Mouse (Mus musculus) stomach, embryonic 15.5 days (tissue): ENCODE data around the gene Pard3. TPM values are rescaled to one million over a fixed set of nuclear protein-coding genes. Genes with fewer than 3 reads are reported as not detected.

Experiments
- ATAC-seq: fragments of 200-750 bp; cut with Nextera tagmentation; 2 replicates; pipeline ENCODE4 v1.8.0; 2017; ENCODE audit warnings: low read depth, moderate number of reproducible peaks, moderate TSS enrichment; ENCODE audit not compliant: insufficient read depth, low FRiP score
- H3K27ac ChIP-seq: fragments of 300-500 bp; sonication (generic); 2 replicates; pipeline ENCODE4 v1.5.1; 2015; ENCODE audit warnings: mild to moderate bottlenecking, inconsistent platforms
- H3K27me3 ChIP-seq: fragments of 300-500 bp; sonication (generic); replicated peaks from 2 replicates; pipeline ENCODE4 v1.6.1; 2015; ENCODE audit warnings: inconsistent platforms
- H3K36me3 ChIP-seq: fragments of 300-500 bp; sonication (generic); 2 replicates; pipeline ENCODE4 v1.6.1; 2015; ENCODE audit warnings: inconsistent platforms
- H3K4me1 ChIP-seq: fragments of 300-500 bp; sonication (generic); 2 replicates; pipeline ENCODE4 v1.6.1; 2015; ENCODE audit warnings: inconsistent platforms
- H3K4me2 ChIP-seq: fragments of 300-500 bp; sonication (generic); 2 replicates; pipeline ENCODE4 v1.6.1; 2015; ENCODE audit warnings: mild to moderate bottlenecking, inconsistent platforms
- H3K4me3 ChIP-seq: fragments of 300-500 bp; sonication (generic); replicated peaks from 2 replicates; pipeline ENCODE4 v1.5.1; 2015; ENCODE audit warnings: inconsistent platforms
- H3K9ac ChIP-seq: fragments of 300-500 bp; sonication (generic); 2 replicates; pipeline ENCODE4 v1.6.1; 2015; ENCODE audit warnings: inconsistent platforms
- H3K9me3 ChIP-seq: fragments of 300-500 bp; sonication (generic); 2 replicates; pipeline ENCODE4 v1.6.1; 2016; ENCODE audit warnings: inconsistent platforms
- WGBS: fragments of 180-500 bp; shearing (Covaris S2); methylation state at CpG from one replicate; pipeline ENCODE4 v1.1.7; 2015; 5-methylcytosine and 5-hydroxymethylcytosine counted together
- polyA plus RNA-seq: library from polyadenylated mRNA; unstranded; fragments of >200 nt; fragmentation: Nextera tagmentation; extraction: Ambion mirVana; gene quantifications from 2 replicates; pipeline ENCODE4 v1.2.1, GENCODE M21; 2015

The Pard3 gene
- polyA plus RNA-seq, 1 experiment from 2014 or later = 28.3 TPM

- WGBS = 82% methylated on average over 4 of the region's 4 CpGs
Measured at GRCm38 (mm10) chr8:127281035-127281434, 217.3 kb downstream of the Pard3 start.

GRCm38 (mm10) chr8:127284462-127285216 lies 220.9 kb downstream of the Pard3 start:
- WGBS = 87% methylated on average over 9 of the region's 9 CpGs
- H3K4me2 ChIP-seq = no peak overlapping the region
- no peak for ATAC-seq

More at GRCm38 (mm10) chr8:127281035-127281434, 217.3 kb downstream of the Pard3 start:
- no peak for ATAC-seq
- Histone ChIP-seq H3K4me1 (no peaks in the 10 kb centered on the region), H3K4me3 (no peak overlapping the region), H3K27ac (no peak overlapping the region), H3K9me3 (no peaks in the 10 kb centered on the region), H3K9ac (no peak overlapping the region), H3K36me3 (no peaks in the 10 kb centered on the region), H3K27me3 (no peaks in the 10 kb centered on the region), H3K4me2 (no peak overlapping the region)

GRCm38 (mm10) chr8:127287816-127288215 lies 224.1 kb downstream of the Pard3 start:
- no peak overlapping the region for H3K9ac ChIP-seq
- no peak for ATAC-seq
- 82% methylated on average over 10 of the region's 10 CpGs for WGBS

More at GRCm38 (mm10) chr8:127284462-127285216, 220.9 kb downstream of the Pard3 start:
- Histone ChIP-seq H3K9me3 (no peaks in the 10 kb centered on the region), H3K4me3 (no peak overlapping the region), H3K27me3 (no peaks in the 10 kb centered on the region), H3K4me1 (no peaks in the 10 kb centered on the region), H3K9ac (no peak overlapping the region), H3K36me3 (no peaks in the 10 kb centered on the region), H3K27ac (no peak overlapping the region)

GRCm38 (mm10) chr8:127292307-127292706 lies 228.6 kb downstream of the Pard3 start:
- Histone ChIP-seq H3K36me3 (no peaks in the 10 kb centered on the region), H3K4me1 (no peaks in the 10 kb centered on the region), H3K9ac (no peak overlapping the region), H3K27ac (no peak overlapping the region), H3K9me3 (no peaks in the 10 kb centered on the region), H3K4me3 (no peak overlapping the region), H3K27me3 (no peaks in the 10 kb centered on the region), H3K4me2 (no peak overlapping the region)
- WGBS = 90% methylated on average over 5 of the region's 5 CpGs
- ATAC-seq = no peak

More at GRCm38 (mm10) chr8:127287816-127288215, 224.1 kb downstream of the Pard3 start:
- H3K4me2 ChIP-seq = no peak overlapping the region
- no peak overlapping the region for H3K4me3 ChIP-seq
- no peaks in the 10 kb centered on the region for H3K4me1 ChIP-seq
- no peaks in the 10 kb centered on the region for H3K27me3 ChIP-seq
- no peak overlapping the region for H3K27ac ChIP-seq
- H3K9me3 ChIP-seq = no peaks in the 10 kb centered on the region
- H3K36me3 ChIP-seq = no peaks in the 10 kb centered on the region

GRCm38 (mm10) chr8:127293025-127293729 lies 229.5 kb downstream of the Pard3 start:
- no peak overlapping the region for H3K4me3 ChIP-seq
- no peaks in the 10 kb centered on the region for H3K27me3 ChIP-seq
- no peak overlapping the region for H3K27ac ChIP-seq
- 74% methylated on average over 6 of the region's 6 CpGs for WGBS
- no peak overlapping the region for H3K4me2 ChIP-seq
- H3K9ac ChIP-seq = no peak overlapping the region
- no peaks in the 10 kb centered on the region for H3K4me1 ChIP-seq
- H3K36me3 ChIP-seq = no peaks in the 10 kb centered on the region
- no peak for ATAC-seq
- H3K9me3 ChIP-seq = no peaks in the 10 kb centered on the region

GRCm38 (mm10) chr8:127294061-127294460 lies 230.4 kb downstream of the Pard3 start:
- Histone ChIP-seq H3K27ac (no peak overlapping the region), H3K9ac (no peak overlapping the region), H3K4me1 (no peaks in the 10 kb centered on the region), H3K9me3 (no peaks in the 10 kb centered on the region), H3K27me3 (no peaks in the 10 kb centered on the region), H3K4me3 (no peak overlapping the region), H3K4me2 (no peak overlapping the region), H3K36me3 (no peaks in the 10 kb centered on the region)
- 90% methylated on average over 6 of the region's 6 CpGs for WGBS
- ATAC-seq = no peak

GRCm38 (mm10) chr8:127295848-127296247 lies 232.2 kb downstream of the Pard3 start:
- ATAC-seq = no peak

GRCm38 (mm10) chr8:127300493-127300892 lies 236.8 kb downstream of the Pard3 start:
- H3K9ac ChIP-seq = no peak overlapping the region
- no peaks in the 10 kb centered on the region for H3K36me3 ChIP-seq
- no peaks in the 10 kb centered on the region for H3K27me3 ChIP-seq
- H3K27ac ChIP-seq = no peak overlapping the region
- H3K9me3 ChIP-seq = no peaks in the 10 kb centered on the region
- WGBS = 86% methylated on average over 5 of the region's 5 CpGs
- no peak overlapping the region for H3K4me3 ChIP-seq
- no peak for ATAC-seq
- peaks cover 4% of the 10 kb centered on the region; the same call in 1 of the 2 replicates for H3K4me1 ChIP-seq
- H3K4me2 ChIP-seq = no peak overlapping the region

More at GRCm38 (mm10) chr8:127295848-127296247, 232.2 kb downstream of the Pard3 start:
- no peak overlapping the region for H3K4me3 ChIP-seq
- no peak overlapping the region for H3K4me2 ChIP-seq
- no peak overlapping the region for H3K27ac ChIP-seq
- no peak overlapping the region for H3K9ac ChIP-seq
- no peaks in the 10 kb centered on the region for H3K27me3 ChIP-seq
- 93% methylated on average over 13 of the region's 13 CpGs for WGBS
- no peaks in the 10 kb centered on the region for H3K9me3 ChIP-seq
- no peaks in the 10 kb centered on the region for H3K36me3 ChIP-seq
- no peaks in the 10 kb centered on the region for H3K4me1 ChIP-seq

- H3K9me3 ChIP-seq = no peaks in the 10 kb centered on the region
- H3K4me1 ChIP-seq = peaks cover 4% of the 10 kb centered on the region; the same call in 1 of the 2 replicates
- WGBS = 73% methylated on average over 6 of the region's 6 CpGs
- no peak overlapping the region for H3K27ac ChIP-seq
- no peak overlapping the region for H3K9ac ChIP-seq
- no peaks in the 10 kb centered on the region for H3K36me3 ChIP-seq
- ATAC-seq = no peak
- no peak overlapping the region for H3K4me3 ChIP-seq
- H3K27me3 ChIP-seq = no peaks in the 10 kb centered on the region
- no peak overlapping the region for H3K4me2 ChIP-seq
Measured at GRCm38 (mm10) chr8:127302847-127303445, 239.3 kb downstream of the Pard3 start.

GRCm38 (mm10) chr8:127307026-127307425 lies 243.3 kb downstream of the Pard3 start:
- 78% methylated on average over 5 of the region's 5 CpGs for WGBS

GRCm38 (mm10) chr8:127309363-127309762 lies 245.7 kb downstream of the Pard3 start:
- H3K9me3 ChIP-seq = no peaks in the 10 kb centered on the region
- no peaks in the 10 kb centered on the region for H3K27me3 ChIP-seq
- H3K9ac ChIP-seq = no peak overlapping the region
- H3K27ac ChIP-seq = no peak overlapping the region
- no peaks in the 10 kb centered on the region for H3K4me1 ChIP-seq
- H3K4me2 ChIP-seq = no peak overlapping the region
- no peaks in the 10 kb centered on the region for H3K36me3 ChIP-seq
- H3K4me3 ChIP-seq = no peak overlapping the region
- ATAC-seq = peak; percentile 85
- WGBS = 56% methylated on average over 1 of the region's 1 CpGs

More at GRCm38 (mm10) chr8:127307026-127307425, 243.3 kb downstream of the Pard3 start:
- Histone ChIP-seq H3K36me3 (no peaks in the 10 kb centered on the region), H3K27me3 (no peaks in the 10 kb centered on the region), H3K4me3 (no peak overlapping the region), H3K9me3 (no peaks in the 10 kb centered on the region), H3K9ac (no peak overlapping the region), H3K27ac (no peak overlapping the region), H3K4me1 (peaks cover 4% of the 10 kb centered on the region; the same call in 1 of the 2 replicates), H3K4me2 (no peak overlapping the region)
- ATAC-seq = no peak

- Histone ChIP-seq H3K36me3 (no peaks in the 10 kb centered on the region), H3K4me3 (no peak overlapping the region), H3K9me3 (no peaks in the 10 kb centered on the region), H3K27ac (no peak overlapping the region), H3K4me1 (no peaks in the 10 kb centered on the region), H3K4me2 (no peak overlapping the region), H3K27me3 (no peaks in the 10 kb centered on the region), H3K9ac (no peak overlapping the region)
- 33% methylated on average over 1 of the region's 1 CpGs for WGBS
- no peak for ATAC-seq
Measured at GRCm38 (mm10) chr8:127315811-127316210, 252.1 kb downstream of the Pard3 start.
